Mouse (Mus musculus): ENCODE measurements around the gene Morn1.

Morn1 gene

GRCm38 (mm10) chr4:155086108-155087024 is at the start of gene Morn1, which contains the start of gene Rer1:
Gene Morn1, plus strand, starts transcription at chr4:155086577.
Gene Rer1, minus strand, starts transcription at chr4:155086382.
- DNase-seq (ENCODE audit: low spot score in 2 of 2): peak; percentile 100

- peak; percentile 55 to 58 for DNase-seq (ENCODE audit: low spot score in 2 of 2)
Observed at GRCm38 (mm10) chr4:155040197-155040596, 46.2 kb upstream of the Morn1 start.

- DNase-seq (ENCODE audit: low spot score in 2 of 2): no peak
Observed at GRCm38 (mm10) chr4:155040696-155041095, 45.7 kb upstream of the Morn1 start.

GRCm38 (mm10) chr4:155042606-155043288 is 43.6 kb upstream of the Morn1 start:
- peak; percentile 50 to 61 for DNase-seq (ENCODE audit: low spot score in 2 of 2)

- DNase-seq (ENCODE audit: low spot score in 2 of 2): no peak
Observed at GRCm38 (mm10) chr4:155043289-155043625, 43.1 kb upstream of the Morn1 start.

GRCm38 (mm10) chr4:155046636-155047035 is 39.7 kb upstream of the Morn1 start:
- DNase-seq (ENCODE audit: low spot score in 2 of 2): no peak

- no peak for DNase-seq (ENCODE audit: low spot score in 2 of 2)
Observed at GRCm38 (mm10) chr4:155050116-155050515, 36.3 kb upstream of the Morn1 start.

GRCm38 (mm10) chr4:155056724-155057123 is 29.7 kb upstream of the Morn1 start, which contains the start of gene Plch2:
Gene Plch2, minus strand, starts transcription at chr4:155056784.
- no peak for DNase-seq (ENCODE audit: low spot score in 2 of 2)

- no peak for DNase-seq (ENCODE audit: low spot score in 2 of 2)
Observed at GRCm38 (mm10) chr4:155058325-155058724, 28.1 kb upstream of the Morn1 start.

- DNase-seq (ENCODE audit: low spot score in 2 of 2): no peak
Observed at GRCm38 (mm10) chr4:155063895-155064294, 22.5 kb upstream of the Morn1 start.

GRCm38 (mm10) chr4:155064474-155064873 is 21.9 kb upstream of the Morn1 start:
- DNase-seq (ENCODE audit: low spot score in 2 of 2): no peak

- DNase-seq (ENCODE audit: low spot score in 2 of 2): peak; percentile 94
Observed at GRCm38 (mm10) chr4:155065970-155066833, 20.2 kb upstream of the Morn1 start.

GRCm38 (mm10) chr4:155066834-155067522 is 19.4 kb upstream of the Morn1 start, which contains the start of gene Pex10:
Gene Pex10, plus strand, starts transcription at chr4:155067016.
- peak; percentile 97 to 98 for DNase-seq (ENCODE audit: low spot score in 2 of 2)

- DNase-seq (ENCODE audit: low spot score in 2 of 2): peak in 1 of 2 experiments; percentile 51
Observed at GRCm38 (mm10) chr4:155068357-155068972, 17.9 kb upstream of the Morn1 start.

GRCm38 (mm10) chr4:155069191-155069590 is 17.2 kb upstream of the Morn1 start:
- DNase-seq (ENCODE audit: low spot score in 2 of 2): no peak

- no peak for DNase-seq (ENCODE audit: low spot score in 2 of 2)
Observed at GRCm38 (mm10) chr4:155070199-155070598, 16.2 kb upstream of the Morn1 start.

- DNase-seq (ENCODE audit: low spot score in 2 of 2): no peak
Observed at GRCm38 (mm10) chr4:155070921-155071320, 15.5 kb upstream of the Morn1 start.

- DNase-seq (ENCODE audit: low spot score in 2 of 2): no peak
Observed at GRCm38 (mm10) chr4:155074418-155074817, 12.0 kb upstream of the Morn1 start.

- DNase-seq (ENCODE audit: low spot score in 2 of 2): no peak
Observed at GRCm38 (mm10) chr4:155075137-155075536, 11.2 kb upstream of the Morn1 start.

GRCm38 (mm10) chr4:155075813-155076212 is 10.6 kb upstream of the Morn1 start:
- no peak for DNase-seq (ENCODE audit: low spot score in 2 of 2)

- DNase-seq (ENCODE audit: low spot score in 2 of 2): no peak
Observed at GRCm38 (mm10) chr4:155076677-155077076, 9.7 kb upstream of the Morn1 start.
